Mouse (Mus musculus): ENCODE measurements around the gene Stat2. TPM values are rescaled to one million over a fixed set of nuclear protein-coding genes. Genes with fewer than 3 reads are reported as not detected.
A peak's percentile ranks its signal among the peaks of the same experiment; 100 is the strongest.

Gene Stat2
- polyA plus RNA-seq, 1 experiment: 7.5 TPM

DNA sequence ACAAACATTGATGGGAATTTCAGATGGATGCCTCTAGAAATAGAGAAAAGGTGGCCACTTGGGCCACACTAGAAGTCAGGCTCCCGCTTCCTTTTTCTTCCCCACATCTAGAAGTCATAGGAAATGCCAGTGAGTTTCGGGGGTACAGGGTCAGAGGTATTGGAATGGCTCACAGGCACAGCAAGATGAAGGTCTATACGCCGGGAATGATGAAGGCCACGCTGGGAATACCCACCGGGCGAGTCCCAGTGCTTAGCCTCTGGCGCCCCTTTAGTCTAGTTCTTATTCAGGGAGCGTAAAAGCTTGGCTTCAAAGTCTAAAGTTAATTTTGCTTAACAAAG lies 32.4 kb downstream of the Stat2 start:
- H3K4me2 ChIP-seq (ENCODE audit: low read depth): peak overlapping the region; percentile 98
- peaks cover 13% of the 10 kb centered on the region for H3K79me2 ChIP-seq (ENCODE audit: control insufficient read depth, insufficient read depth)
- H3K27me3 ChIP-seq (ENCODE audit: control insufficient read depth, insufficient read depth, insufficient read length): no peaks in the 10 kb centered on the region
- no peak for TF ChIP-seq USF1 (IDR thresholded peaks at IDR 0.05; ENCODE audit: low read depth)
- TF ChIP-seq MAX (IDR thresholded peaks at IDR 0.05; ENCODE audit: low read depth): no peak
- TF ChIP-seq E2F4 (IDR thresholded peaks at IDR 0.05; ENCODE audit: insufficient read depth): no peak
- no peak for TF ChIP-seq POLR2A (IDR thresholded peaks at IDR 0.05; ENCODE audit: insufficient read length, low read depth)
- no peak for TF ChIP-seq MYOD1 (IDR thresholded peaks at IDR 0.05; ENCODE audit: control insufficient read depth in 1 of 3, insufficient read length in 2 of 3, low read depth in 2 of 3)
- TF ChIP-seq MYOG (IDR thresholded peaks at IDR 0.05; ENCODE audit: control insufficient read depth in 1 of 3, insufficient read depth in 1 of 3, insufficient read length in 2 of 3, low read depth in 2 of 3): no peak
- TF ChIP-seq CEBPB (IDR thresholded peaks at IDR 0.05; ENCODE audit: insufficient read depth, poor library complexity, severe bottlenecking): no peak
- no peak for TF ChIP-seq POLR2AphosphoS2 (IDR thresholded peaks at IDR 0.05; ENCODE audit: insufficient read length, low read depth)
- TF ChIP-seq REST (IDR thresholded peaks at IDR 0.05; ENCODE audit: insufficient read depth, insufficient read length): no peak
- H3K36me3 ChIP-seq (ENCODE audit: control insufficient read depth, insufficient read depth): no peaks in the 10 kb centered on the region
- peak overlapping the region; percentile 61 for H3K4me3 ChIP-seq
- peak overlapping the region; percentile 3 for H3ac ChIP-seq (ENCODE audit: control insufficient read depth, insufficient read length)

DNA sequence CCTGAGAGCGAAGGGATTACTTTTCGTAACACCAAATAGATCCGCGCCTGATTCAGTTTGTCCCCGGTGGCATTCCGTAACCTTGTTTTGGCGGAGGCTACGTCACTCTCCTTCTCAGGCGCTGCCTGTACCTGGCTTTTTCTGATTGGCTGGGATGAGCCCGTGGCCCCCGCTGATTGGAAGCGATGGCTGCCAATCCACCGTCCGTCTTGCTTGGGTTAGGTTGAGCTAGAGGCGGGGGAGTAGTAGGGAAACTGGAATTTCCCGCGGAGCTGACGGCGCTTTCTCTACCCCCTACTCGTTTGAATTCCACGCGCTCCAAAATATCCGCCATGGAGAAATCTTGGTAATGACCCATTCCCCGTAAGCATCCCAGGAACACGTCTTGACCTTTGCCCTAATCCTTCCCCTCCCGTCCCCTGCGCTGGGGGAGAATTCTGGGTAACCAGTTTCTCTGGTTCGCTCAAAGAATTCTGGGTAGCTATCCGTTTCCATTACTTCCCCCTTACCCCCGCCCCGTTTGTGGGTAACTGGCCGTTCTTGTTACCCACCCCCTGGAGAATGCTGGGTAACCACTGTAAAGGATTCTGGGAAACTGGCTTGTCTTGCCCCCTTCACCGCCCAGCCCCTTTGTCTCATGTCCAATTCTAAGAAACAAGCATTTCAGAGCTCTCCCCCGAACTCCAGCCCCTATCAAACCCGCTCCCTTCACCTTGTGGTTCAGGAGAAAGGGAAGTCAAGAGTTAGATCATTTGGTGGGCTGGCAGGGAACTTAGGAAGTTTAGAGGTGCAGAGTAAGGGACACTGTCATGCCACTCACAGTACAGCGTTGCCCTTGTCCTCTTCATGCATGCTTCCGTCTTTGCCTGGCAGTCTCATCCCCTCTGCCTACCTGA lies 33.0 kb downstream of the Stat2 start, which contains the start of gene Pan2:
TSS of gene Pan2 (plus strand) at position 210 of the 896 bp plus-strand sequence.
- peak within 1 kb of the TSS; percentile 61 for H3K4me3 ChIP-seq
- peak within 1 kb of the TSS; percentile 98 for H3K4me2 ChIP-seq (ENCODE audit: low read depth)
- H3K27me3 ChIP-seq (ENCODE audit: control insufficient read depth, insufficient read depth, insufficient read length): no peaks in the 10 kb centered on the region
- TF ChIP-seq E2F4 (IDR thresholded peaks at IDR 0.05; ENCODE audit: insufficient read depth): no peak
- no peak for TF ChIP-seq MAX (IDR thresholded peaks at IDR 0.05; ENCODE audit: low read depth)
- no peak for TF ChIP-seq REST (IDR thresholded peaks at IDR 0.05; ENCODE audit: insufficient read depth, insufficient read length)
- peak; percentile 17 for TF ChIP-seq SRF (IDR thresholded peaks at IDR 0.05; ENCODE audit: control insufficient read depth, insufficient read length, low read depth)
- no peak for TF ChIP-seq MYOG (IDR thresholded peaks at IDR 0.05; ENCODE audit: control insufficient read depth in 1 of 3, insufficient read depth in 1 of 3, insufficient read length in 2 of 3, low read depth in 2 of 3)
- TF ChIP-seq USF1 (IDR thresholded peaks at IDR 0.05; ENCODE audit: low read depth): no peak
- no peak for TF ChIP-seq MYOD1 (IDR thresholded peaks at IDR 0.05; ENCODE audit: control insufficient read depth in 1 of 3, insufficient read length in 2 of 3, low read depth in 2 of 3)
- TF ChIP-seq POLR2AphosphoS2 (IDR thresholded peaks at IDR 0.05; ENCODE audit: insufficient read length, low read depth): peak; percentile 64
- no peak for TF ChIP-seq TCF12 (IDR thresholded peaks at IDR 0.05; ENCODE audit: insufficient read depth, poor library complexity, severe bottlenecking)
- TF ChIP-seq POLR2A (IDR thresholded peaks at IDR 0.05; ENCODE audit: insufficient read length, low read depth): peak; percentile 57
- H3K79me2 ChIP-seq (ENCODE audit: control insufficient read depth, insufficient read depth): peaks cover 13% of the 10 kb centered on the region
- H3K36me3 ChIP-seq (ENCODE audit: control insufficient read depth, insufficient read depth): peaks cover 4% of the 10 kb centered on the region
- H3ac ChIP-seq (ENCODE audit: control insufficient read depth, insufficient read length): peak within 1 kb of the TSS; percentile 3

DNA sequence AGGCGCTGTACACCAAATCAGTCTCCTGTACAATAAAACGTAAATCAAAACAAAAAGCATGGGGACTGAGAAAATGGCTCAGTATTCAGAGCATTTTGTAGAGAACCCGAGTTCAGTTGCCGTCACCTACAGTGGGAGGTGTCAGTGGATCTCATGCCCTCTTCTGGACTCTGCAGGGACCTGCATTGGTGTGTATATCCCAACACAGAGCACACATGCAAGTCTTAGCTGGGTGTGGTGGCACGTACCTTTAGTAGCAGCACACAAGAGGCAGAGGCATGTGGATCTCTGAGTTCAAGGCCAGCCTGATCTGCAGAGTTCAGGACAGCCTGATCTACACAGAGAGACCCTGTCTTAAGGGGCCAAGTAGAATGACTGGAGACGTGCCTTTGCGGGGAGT lies 39.3 kb downstream of the Stat2 start:
- no peak overlapping the region for H3ac ChIP-seq (ENCODE audit: control insufficient read depth, insufficient read length)
- TF ChIP-seq TCF12 (IDR thresholded peaks at IDR 0.05; ENCODE audit: insufficient read depth, poor library complexity, severe bottlenecking) (no peak), MYOD1 (IDR thresholded peaks at IDR 0.05; ENCODE audit: control insufficient read depth in 1 of 3, insufficient read length in 2 of 3, low read depth in 2 of 3) (no peak), MYOG (IDR thresholded peaks at IDR 0.05; ENCODE audit: control insufficient read depth in 1 of 3, insufficient read depth in 1 of 3, insufficient read length in 2 of 3, low read depth in 2 of 3) (no peak), REST (IDR thresholded peaks at IDR 0.05; ENCODE audit: insufficient read depth, insufficient read length) (no peak), USF1 (IDR thresholded peaks at IDR 0.05; ENCODE audit: low read depth) (no peak), TCF3 (IDR thresholded peaks at IDR 0.05; ENCODE audit: insufficient read length, low read depth) (no peak), SRF (IDR thresholded peaks at IDR 0.05; ENCODE audit: control insufficient read depth, insufficient read length, low read depth) (no peak), POLR2AphosphoS2 (IDR thresholded peaks at IDR 0.05; ENCODE audit: insufficient read length, low read depth) (no peak), POLR2A (IDR thresholded peaks at IDR 0.05; ENCODE audit: insufficient read length, low read depth) (no peak), CEBPB (IDR thresholded peaks at IDR 0.05; ENCODE audit: insufficient read depth, poor library complexity, severe bottlenecking) (no peak), MAX (IDR thresholded peaks at IDR 0.05; ENCODE audit: low read depth) (no peak), E2F4 (IDR thresholded peaks at IDR 0.05; ENCODE audit: insufficient read depth) (no peak)
- H3K36me3 ChIP-seq (ENCODE audit: control insufficient read depth, insufficient read depth): peaks cover 19% of the 10 kb centered on the region
- no peaks in the 10 kb centered on the region for H3K27me3 ChIP-seq (ENCODE audit: control insufficient read depth, insufficient read depth, insufficient read length)
- H3K4me3 ChIP-seq: no peak overlapping the region
- no peak overlapping the region for H3K4me2 ChIP-seq (ENCODE audit: low read depth)
- peaks cover under 1% of the 10 kb centered on the region for H3K79me2 ChIP-seq (ENCODE audit: control insufficient read depth, insufficient read depth)

DNA sequence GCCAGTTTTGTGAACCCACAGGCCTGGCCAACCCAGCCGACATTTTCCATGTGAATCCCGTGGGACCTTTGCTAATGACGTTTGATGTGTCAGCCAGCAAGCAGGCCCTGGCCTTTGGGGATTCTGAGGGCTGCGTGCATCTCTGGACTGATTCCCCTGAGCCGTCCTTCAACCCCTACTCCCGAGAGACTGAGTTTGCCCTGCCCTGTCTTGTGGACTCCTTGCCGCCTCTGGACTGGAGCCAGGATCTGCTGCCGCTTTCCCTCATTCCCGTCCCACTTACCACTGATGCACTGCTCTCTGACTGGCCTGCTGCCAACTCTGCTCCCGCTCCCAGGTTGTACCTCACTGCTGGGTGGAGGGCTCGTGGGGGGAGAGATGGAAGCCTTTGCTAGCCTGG lies 39.8 kb downstream of the Stat2 start:
- H3K79me2 ChIP-seq (ENCODE audit: control insufficient read depth, insufficient read depth): no peaks in the 10 kb centered on the region
- H3K27me3 ChIP-seq (ENCODE audit: control insufficient read depth, insufficient read depth, insufficient read length): no peaks in the 10 kb centered on the region
- no peak for TF ChIP-seq SRF (IDR thresholded peaks at IDR 0.05; ENCODE audit: control insufficient read depth, insufficient read length, low read depth)
- no peak for TF ChIP-seq MYOD1 (IDR thresholded peaks at IDR 0.05; ENCODE audit: control insufficient read depth in 1 of 3, insufficient read length in 2 of 3, low read depth in 2 of 3)
- no peak for TF ChIP-seq CEBPB (IDR thresholded peaks at IDR 0.05; ENCODE audit: insufficient read depth, poor library complexity, severe bottlenecking)
- TF ChIP-seq MAX (IDR thresholded peaks at IDR 0.05; ENCODE audit: low read depth): no peak
- TF ChIP-seq USF1 (IDR thresholded peaks at IDR 0.05; ENCODE audit: low read depth): no peak
- no peak for TF ChIP-seq TCF12 (IDR thresholded peaks at IDR 0.05; ENCODE audit: insufficient read depth, poor library complexity, severe bottlenecking)
- no peak for TF ChIP-seq E2F4 (IDR thresholded peaks at IDR 0.05; ENCODE audit: insufficient read depth)
- no peak for TF ChIP-seq MYOG (IDR thresholded peaks at IDR 0.05; ENCODE audit: control insufficient read depth in 1 of 3, insufficient read depth in 1 of 3, insufficient read length in 2 of 3, low read depth in 2 of 3)
- no peak for TF ChIP-seq REST (IDR thresholded peaks at IDR 0.05; ENCODE audit: insufficient read depth, insufficient read length)
- TF ChIP-seq TCF3 (IDR thresholded peaks at IDR 0.05; ENCODE audit: insufficient read length, low read depth): no peak
- no peak for TF ChIP-seq POLR2AphosphoS2 (IDR thresholded peaks at IDR 0.05; ENCODE audit: insufficient read length, low read depth)
- TF ChIP-seq POLR2A (IDR thresholded peaks at IDR 0.05; ENCODE audit: insufficient read length, low read depth): no peak
- peaks cover 19% of the 10 kb centered on the region for H3K36me3 ChIP-seq (ENCODE audit: control insufficient read depth, insufficient read depth)
- H3ac ChIP-seq (ENCODE audit: control insufficient read depth, insufficient read length): no peak overlapping the region
- no peak overlapping the region for H3K4me2 ChIP-seq (ENCODE audit: low read depth)
- no peak overlapping the region for H3K4me3 ChIP-seq

All from myocyte (in vitro differentiated cells).